Mouse (Mus musculus): ENCODE measurements around the gene Samt3. TPM values are rescaled to one million over a fixed set of nuclear protein-coding genes. Genes with fewer than 3 reads are reported as not detected.

Gene Samt3
- polyA plus RNA-seq (2012; ENCODE audit: insufficient read depth, low replicate concordance), result not detected in 2 replicates

DNA sequence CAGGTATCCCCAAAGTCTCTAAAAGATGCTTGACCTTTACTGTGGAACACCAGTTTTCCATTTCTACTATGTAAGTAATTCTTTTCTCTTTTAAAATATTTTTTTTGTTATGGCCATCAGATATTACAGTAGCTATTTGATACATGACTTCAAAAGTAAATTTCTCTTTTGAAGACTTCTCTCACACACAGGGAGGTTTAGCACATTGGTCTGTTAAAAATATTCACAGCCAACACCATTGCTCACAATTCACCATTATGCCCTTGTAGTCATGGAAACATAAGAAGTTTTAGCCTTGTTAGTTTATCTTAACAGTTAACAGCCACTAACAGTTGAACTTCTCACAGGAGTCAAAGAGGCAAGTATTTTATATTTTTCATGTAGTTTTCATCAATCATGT lies at the start of gene Samt3:
TSS of gene Samt3 (plus strand) at position 301 of the 400 bp plus-strand sequence.
- no peak for TF ChIP-seq FLI1 (IDR thresholded peaks at IDR 0.05; ENCODE audit: low read length)
- TF ChIP-seq GATA1 (IDR thresholded peaks at IDR 0.05; ENCODE audit: borderline replicate concordance, low read length), result no peak
- no peaks in the 10 kb centered on the region for H3K27me3 ChIP-seq (replicated peaks)

DNA sequence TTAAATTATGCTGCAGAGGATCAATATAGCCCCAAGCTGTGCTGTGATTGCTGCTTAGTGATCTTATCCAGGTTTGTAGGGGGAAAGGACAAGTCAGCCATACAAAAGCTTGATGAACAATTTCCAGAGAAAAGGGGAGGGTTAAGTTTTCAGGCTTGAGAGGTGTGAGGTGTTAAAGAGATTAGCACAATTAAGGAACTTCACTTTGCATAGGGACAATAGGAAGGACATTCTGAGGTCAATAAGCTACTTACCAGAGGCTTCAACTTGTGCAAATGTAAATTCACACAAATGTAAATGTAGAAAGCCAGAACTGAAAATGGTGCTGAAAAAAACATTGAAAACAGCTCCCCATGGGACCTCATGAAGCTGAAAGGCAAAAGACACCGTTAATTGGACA lies 27.4 kb upstream of the Samt3 start:
- H3K36me3 ChIP-seq (replicated peaks; ENCODE audit: low read length), result no peaks in the 10 kb centered on the region
- peaks cover 3% of the 10 kb centered on the region for H3K27me3 ChIP-seq (replicated peaks)
- no peaks in the 10 kb centered on the region for H3K4me1 ChIP-seq
- TF ChIP-seq FLI1 (IDR thresholded peaks at IDR 0.05; ENCODE audit: low read length) (no peak), GATA1 (IDR thresholded peaks at IDR 0.05; ENCODE audit: borderline replicate concordance, low read length) (no peak)
- H3K9me3 ChIP-seq, result no peaks in the 10 kb centered on the region
- no peak overlapping the region for H3K4me3 ChIP-seq (replicated peaks)

More for the DNA sequence above, at the start of gene Samt3:
- H3K4me1 ChIP-seq, result no peaks in the 10 kb centered on the region
- no peaks in the 10 kb centered on the region for H3K9me3 ChIP-seq
- no peaks in the 10 kb centered on the region for H3K36me3 ChIP-seq (replicated peaks; ENCODE audit: low read length)
- no peak within 1 kb of the TSS for H3K4me3 ChIP-seq (replicated peaks)

DNA sequence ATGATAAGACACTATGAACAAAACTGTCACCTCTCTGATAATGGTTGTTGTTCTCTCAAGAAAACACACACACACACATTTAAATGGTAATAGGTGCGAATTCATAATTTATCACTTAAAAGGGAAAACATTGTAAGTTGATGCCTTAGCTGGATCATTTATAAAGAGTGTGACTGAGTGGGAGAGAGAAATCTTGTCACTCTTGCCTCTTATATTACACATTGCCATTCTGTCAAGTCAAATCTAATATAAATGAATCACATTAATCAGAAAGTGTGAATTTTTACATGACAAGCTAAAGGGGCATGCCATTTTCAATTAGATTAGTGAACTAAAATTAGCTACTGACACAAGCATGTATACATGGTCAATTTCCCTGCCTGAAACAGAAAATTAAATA lies 44.7 kb downstream of the Samt3 start:
- Histone ChIP-seq H3K27me3 (replicated peaks) (peaks cover 4% of the 10 kb centered on the region), H3K4me3 (replicated peaks) (no peak overlapping the region), H3K36me3 (replicated peaks; ENCODE audit: low read length) (no peaks in the 10 kb centered on the region), H3K9me3 (no peaks in the 10 kb centered on the region), H3K4me1 (no peaks in the 10 kb centered on the region)
- TF ChIP-seq FLI1 (IDR thresholded peaks at IDR 0.05; ENCODE audit: low read length) (no peak), GATA1 (IDR thresholded peaks at IDR 0.05; ENCODE audit: borderline replicate concordance, low read length) (no peak)

Other genes starting within 250 kb of the Samt3 start
- 0.21 and 0.87 TPM in 2 replicates for gene 5430427O19Rik, start 173.8 kb upstream of the Samt3 start, polyA plus RNA-seq (2012; ENCODE audit: insufficient read depth, low replicate concordance)
- not detected in 2 replicates for gene Nr0b1, start 147.6 kb downstream of the Samt3 start, polyA plus RNA-seq (2012; ENCODE audit: insufficient read depth, low replicate concordance)

All from megakaryocyte, embryonic 14.5 days (primary cell).